Mouse (Mus musculus) liver, embryonic 14.5 days (tissue): ENCODE results near the gene Samd4.

ENCODE experiments used
- CTCF ChIP-seq: IDR thresholded peaks from 2 replicates; pipeline ENCODE4 v1.5.1; 2016; ENCODE audit warnings: antibody characterized with exemption, low read depth, control low read depth
- EP300 ChIP-seq: IDR thresholded peaks from 2 replicates; pipeline ENCODE4 v1.6.1; 2016; ENCODE audit warnings: antibody characterized with exemption, low read depth

- TF ChIP-seq EP300 (no peak), CTCF (no peak)
These were observed 19.7 kb upstream of the Samd4 start for GRCm38 (mm10) chr14:46862922-46863321.
